Mouse (Mus musculus) forebrain, embryonic 14.5 days (tissue): ENCODE data around the gene Dhx9. TPM values are rescaled to one million over a fixed set of nuclear protein-coding genes. Genes with fewer than 3 reads are reported as not detected.
"Not testable (repeated sequence)": the region's sequence is repeated elsewhere in the genome, so short reads cannot be mapped to it uniquely, and the experiment has no call there.

Experiments
- ATAC-seq: fragments of 200-750 bp; cut with Nextera tagmentation; 2 replicates; pipeline ENCODE4 v1.8.0; 2017; ENCODE audit warnings: mild to moderate bottlenecking, moderate library complexity
- DNase-seq: peaks from one replicate; pipeline ENCODE4 v3.0.0-alpha.2; 2015; ENCODE audit warnings: low spot score
- H3K27ac ChIP-seq: fragments of 300-500 bp; sonication (generic); 2 replicates; pipeline ENCODE4 v1.5.1; 2014; ENCODE audit warnings: low read depth, mild to moderate bottlenecking, control low read depth, low read length, moderate library complexity
- H3K27me3 ChIP-seq: fragments of 300-500 bp; sonication (generic); replicated peaks from 2 replicates; pipeline ENCODE4 v1.6.1; 2014; ENCODE audit warnings: low read length, control low read depth, mixed read lengths; ENCODE audit not compliant: control insufficient read depth, insufficient read depth
- H3K36me3 ChIP-seq: fragments of 300-500 bp; sonication (generic); 2 replicates; pipeline ENCODE4 v1.6.1; 2014; ENCODE audit warnings: low read length, control low read depth; ENCODE audit not compliant: control insufficient read depth, insufficient read depth
- H3K4me1 ChIP-seq: fragments of 300-500 bp; sonication (generic); 2 replicates; pipeline ENCODE4 v1.6.1; 2014; ENCODE audit warnings: antibody characterized with exemption, low read length, control low read depth; ENCODE audit not compliant: control insufficient read depth, insufficient read depth
- H3K4me2 ChIP-seq: fragments of 300-500 bp; sonication (generic); 2 replicates; pipeline ENCODE4 v1.6.1; 2014; ENCODE audit warnings: mild to moderate bottlenecking, control low read depth, low read length
- H3K4me3 ChIP-seq: fragments of 300-500 bp; sonication (generic); 2 replicates; pipeline ENCODE4 v1.5.1; 2014; ENCODE audit warnings: low read depth, low read length, control low read depth
- H3K9ac ChIP-seq: fragments of 300-500 bp; sonication (generic); 2 replicates; pipeline ENCODE4 v1.6.1; 2014; ENCODE audit warnings: mild to moderate bottlenecking, low read length, control low read depth, moderate library complexity
- H3K9me3 ChIP-seq: fragments of 300-500 bp; sonication (generic); replicated peaks from 2 replicates; pipeline ENCODE4 v1.6.1; 2016; ENCODE audit warnings: low read length, control low read depth, mixed read lengths; ENCODE audit not compliant: control insufficient read depth
- WGBS: fragments of 180-500 bp; shearing (Covaris S2); extraction: QIAGEN DNeasy Blood & Tissue Kit; methylation state at CpG from one replicate; pipeline ENCODE4 v1.1.7; 2014; 5-methylcytosine and 5-hydroxymethylcytosine counted together
- polyA plus RNA-seq: library from polyadenylated mRNA; unstranded; fragments of >200 nt; fragmentation: Nextera tagmentation; extraction: Ambion mirVana; gene quantifications from 2 replicates; pipeline ENCODE4 v1.2.1, GENCODE M21; 2014

The Dhx9 gene
- polyA plus RNA-seq, 1 experiment from 2014 or later = 32.9 TPM

DNA sequence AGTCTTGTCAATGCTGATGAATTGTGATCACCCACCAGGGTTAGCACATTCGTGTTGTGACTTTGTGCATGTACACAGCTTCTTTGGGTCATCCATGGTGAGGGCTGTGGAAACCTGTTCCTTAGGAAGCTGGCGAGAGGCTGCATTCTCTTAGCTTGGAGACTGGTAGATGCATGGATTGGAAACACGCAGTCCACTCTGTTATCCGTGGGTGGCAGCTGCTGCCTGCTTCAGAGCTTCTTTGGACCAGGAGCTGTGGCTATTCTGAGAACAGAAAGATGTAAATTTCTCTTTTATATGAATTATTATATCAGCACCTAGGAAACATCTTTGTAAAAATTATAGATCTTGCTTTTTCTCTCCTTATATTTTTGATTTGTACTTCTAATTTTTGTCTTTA, 46.7 kb downstream of the Dhx9 start:
- Histone ChIP-seq H3K4me3 (no peak overlapping the region), H3K27me3 (no peaks in the 10 kb centered on the region), H3K36me3 (no peaks in the 10 kb centered on the region), H3K27ac (no peak overlapping the region), H3K4me1 (no peaks in the 10 kb centered on the region), H3K9me3 (no peaks in the 10 kb centered on the region), H3K4me2 (no peak overlapping the region), H3K9ac (no peak overlapping the region)
- no peak for DNase-seq
- WGBS = 84% methylated on average over 4 of the region's 4 CpGs
- ATAC-seq = no peak

DNA sequence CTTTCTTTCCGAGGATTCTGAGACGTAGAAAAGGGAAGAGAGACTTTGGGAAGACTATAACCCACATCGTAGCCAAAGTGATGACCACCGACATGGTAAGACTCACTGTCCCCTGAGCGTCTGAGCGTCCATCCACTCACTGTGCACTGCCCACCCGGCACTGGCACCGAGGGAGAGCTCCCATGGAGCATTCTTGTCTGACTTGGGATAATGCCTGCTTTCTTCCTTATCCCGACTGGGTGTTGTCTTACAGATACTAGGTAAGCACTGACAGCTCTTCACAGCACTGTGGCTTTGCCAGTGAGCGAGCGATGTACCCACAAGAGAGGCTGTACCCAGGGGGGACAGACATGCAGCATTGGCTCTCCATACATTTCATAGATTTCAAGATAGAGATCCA, 49.9 kb downstream of the Dhx9 start:
- Histone ChIP-seq H3K9me3 (no peaks in the 10 kb centered on the region), H3K4me3 (no peak overlapping the region), H3K4me2 (no peak overlapping the region), H3K9ac (no peak overlapping the region), H3K36me3 (no peaks in the 10 kb centered on the region), H3K4me1 (no peaks in the 10 kb centered on the region), H3K27ac (no peak overlapping the region), H3K27me3 (no peaks in the 10 kb centered on the region)
- WGBS = 87% methylated on average over 11 of the region's 11 CpGs
- DNase-seq (no peak), ATAC-seq (no peak)

DNA sequence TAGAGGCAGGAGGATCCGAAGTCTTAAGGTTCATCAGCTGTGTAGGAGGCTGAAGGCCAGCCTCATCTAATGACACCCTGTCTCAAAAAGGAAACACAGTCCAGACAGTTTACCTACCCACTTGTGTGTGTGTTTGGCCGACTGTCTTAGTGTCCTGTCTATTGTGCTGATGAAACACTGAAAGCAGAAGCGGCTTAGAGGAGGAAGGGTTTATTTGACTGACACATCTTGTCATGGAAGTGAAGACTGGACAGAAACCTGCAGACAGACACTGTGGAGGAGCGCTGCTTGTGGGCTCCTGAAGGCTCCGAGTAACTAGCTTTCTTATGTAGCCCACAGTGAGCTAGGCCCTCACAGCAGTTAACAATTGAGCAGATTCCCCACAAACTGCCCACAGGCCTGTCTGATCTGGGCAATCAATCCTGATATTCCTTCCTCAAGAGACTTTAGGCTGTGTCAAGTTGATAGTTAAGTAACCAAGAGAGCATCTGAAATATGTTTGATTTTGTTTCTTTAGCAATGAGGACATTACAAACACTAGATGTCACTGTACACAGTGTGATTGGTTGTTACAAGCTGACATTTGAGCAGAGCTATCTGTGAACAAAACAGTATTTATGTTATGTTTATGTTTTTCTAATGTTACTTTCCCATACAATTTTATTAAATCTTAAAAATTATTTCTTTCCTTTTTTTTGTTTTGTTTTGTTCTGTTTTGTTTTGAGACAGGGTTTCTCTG, 53.4 kb downstream of the Dhx9 start:
- DNase-seq (no peak), ATAC-seq (no peak)
- Histone ChIP-seq H3K9me3 (no peaks in the 10 kb centered on the region), H3K4me1 (no peaks in the 10 kb centered on the region), H3K36me3 (no peaks in the 10 kb centered on the region), H3K27ac (no peak overlapping the region), H3K4me2 (no peak overlapping the region), H3K4me3 (no peak overlapping the region), H3K27me3 (no peaks in the 10 kb centered on the region), H3K9ac (no peak overlapping the region)
- 86% methylated on average over 5 of the region's 5 CpGs for WGBS

DNA sequence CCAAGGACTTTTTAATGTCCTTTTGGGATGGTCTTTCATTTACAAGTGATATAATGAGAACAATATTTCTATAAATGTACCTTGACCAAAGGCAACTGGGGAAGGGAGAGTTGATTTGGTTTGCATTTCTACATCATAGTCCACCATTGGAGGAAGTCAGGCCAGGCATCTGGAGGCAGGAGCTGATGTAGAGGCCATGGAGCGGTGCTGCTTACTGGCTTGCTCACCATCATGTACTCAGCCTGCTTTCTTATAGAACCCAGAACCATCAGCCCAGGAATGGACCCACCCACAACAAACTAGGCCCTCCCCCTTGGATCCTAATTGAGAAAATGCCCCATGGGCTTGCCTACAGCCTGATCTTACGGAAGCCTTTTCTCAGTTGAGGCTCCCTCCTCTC, 55.1 kb downstream of the Dhx9 start:
- H3K9ac ChIP-seq = no peak overlapping the region
- no peak overlapping the region for H3K4me3 ChIP-seq
- no peaks in the 10 kb centered on the region for H3K9me3 ChIP-seq
- no peak overlapping the region for H3K27ac ChIP-seq
- H3K27me3 ChIP-seq = no peaks in the 10 kb centered on the region
- 76% methylated on average over 2 of the region's 2 CpGs for WGBS
- DNase-seq (no peak), ATAC-seq (no peak)
- no peak overlapping the region for H3K4me2 ChIP-seq
- H3K4me1 ChIP-seq = no peaks in the 10 kb centered on the region
- H3K36me3 ChIP-seq = no peaks in the 10 kb centered on the region

DNA sequence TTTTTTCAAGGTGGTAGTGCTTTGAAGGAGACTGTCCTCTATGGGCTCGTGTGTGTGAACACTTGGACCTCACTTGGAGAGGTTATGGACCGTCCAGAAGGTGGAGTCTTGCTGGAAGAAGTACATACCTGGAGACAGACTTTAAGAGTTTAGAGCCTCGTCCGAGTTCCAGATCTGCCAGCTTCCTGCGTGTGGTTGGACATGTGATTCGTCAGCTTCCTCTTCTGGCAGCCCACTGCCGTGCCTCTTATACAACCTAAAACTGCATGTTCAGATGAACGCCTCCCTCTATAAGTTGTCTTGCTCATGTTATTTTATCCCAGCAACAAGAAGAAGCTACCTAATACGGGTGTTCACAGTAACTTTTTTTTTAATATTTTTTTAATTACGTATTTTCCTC, 55.8 kb downstream of the Dhx9 start:
- 88% methylated on average over 10 of the region's 10 CpGs for WGBS
- Histone ChIP-seq H3K4me1 (no peaks in the 10 kb centered on the region), H3K9me3 (no peaks in the 10 kb centered on the region), H3K36me3 (no peaks in the 10 kb centered on the region), H3K27ac (no peak overlapping the region), H3K4me2 (no peak overlapping the region), H3K9ac (no peak overlapping the region), H3K4me3 (no peak overlapping the region), H3K27me3 (no peaks in the 10 kb centered on the region)
- ATAC-seq = no peak
- no peak for DNase-seq

DNA sequence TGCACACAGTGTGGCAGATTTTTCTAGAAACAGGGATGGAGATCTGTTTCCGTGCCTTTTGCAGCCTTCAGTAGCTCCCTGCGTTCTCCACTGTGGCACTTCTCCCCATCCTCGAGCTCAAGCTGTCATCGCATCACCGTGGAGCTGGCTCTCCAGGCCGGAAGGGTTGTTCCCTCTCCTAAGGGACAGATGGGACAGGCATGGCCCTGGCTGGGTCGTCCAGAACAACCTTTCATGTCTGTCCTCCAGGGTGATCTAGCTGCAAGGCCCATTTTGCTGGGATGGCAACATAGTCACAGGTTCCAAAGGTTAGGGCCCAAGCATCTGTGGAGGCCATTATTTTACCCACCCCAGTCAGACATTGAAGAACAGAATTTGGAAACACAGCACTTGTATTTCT, 56.3 kb downstream of the Dhx9 start:
- no peak overlapping the region for H3K4me3 ChIP-seq
- H3K4me1 ChIP-seq = no peaks in the 10 kb centered on the region
- no peak for ATAC-seq
- H3K9me3 ChIP-seq = no peaks in the 10 kb centered on the region
- H3K27me3 ChIP-seq = no peaks in the 10 kb centered on the region
- no peak overlapping the region for H3K4me2 ChIP-seq
- H3K27ac ChIP-seq = no peak overlapping the region
- DNase-seq = no peak
- H3K36me3 ChIP-seq = no peaks in the 10 kb centered on the region
- WGBS = 85% methylated on average over 7 of the region's 7 CpGs
- H3K9ac ChIP-seq = no peak overlapping the region

DNA sequence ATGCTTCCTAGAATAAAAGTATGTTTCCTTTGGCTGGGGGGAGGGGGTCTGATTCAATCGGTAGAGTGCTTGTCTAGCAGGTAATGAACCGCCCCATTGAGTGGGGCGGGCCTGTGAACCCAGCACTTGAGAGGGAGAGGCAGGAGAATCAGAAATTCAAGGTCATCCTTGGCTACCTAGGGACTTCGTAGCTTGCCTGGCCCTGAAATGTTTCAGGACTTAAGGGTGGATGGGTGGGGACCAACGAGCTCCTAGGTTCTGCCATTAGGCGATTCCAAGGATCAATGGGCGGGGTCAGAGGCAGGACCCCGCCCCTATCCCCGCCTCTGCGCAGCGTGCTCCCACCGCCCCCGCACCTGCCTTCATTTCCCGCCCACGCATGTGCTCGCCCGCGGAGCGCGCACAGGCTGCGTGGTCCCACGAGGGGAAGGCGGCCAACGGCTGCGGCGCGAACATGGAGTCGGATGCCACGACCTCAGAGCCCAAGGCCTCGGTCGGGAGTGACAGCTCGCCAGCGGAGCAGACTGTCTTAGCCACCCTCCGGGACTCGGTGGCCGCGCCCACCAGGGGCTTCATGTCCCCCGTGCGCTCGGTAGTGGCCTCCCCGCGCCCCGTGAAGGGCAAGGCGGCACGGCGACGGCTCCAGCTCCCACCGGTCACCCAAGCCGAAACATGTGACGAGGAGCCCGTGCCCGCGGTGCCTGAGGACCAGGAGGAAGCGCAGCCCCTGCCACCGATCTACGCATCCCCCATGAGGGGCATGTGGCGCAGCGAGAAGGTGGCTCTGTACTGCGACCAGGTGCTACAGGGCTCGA, 62.5 kb downstream of the Dhx9 start, which contains the start of gene Shcbp1l:
Gene Shcbp1l, plus strand, starts transcription at position 393 of the 815 bp plus-strand sequence.
- DNase-seq (peak; percentile 81), ATAC-seq (peak; percentile 89)
- Histone ChIP-seq H3K4me3 (peak within 1 kb of the TSS; percentile 49), H3K4me1 (peaks cover 5% of the 10 kb centered on the region; the same call in 1 of the 2 replicates), H3K4me2 (peak within 1 kb of the TSS; percentile 93), H3K9ac (peak within 1 kb of the TSS; percentile 62), H3K27ac (no peak within 1 kb of the TSS), H3K27me3 (no peaks in the 10 kb centered on the region), H3K36me3 (no peaks in the 10 kb centered on the region), H3K9me3 (no peaks in the 10 kb centered on the region)
- 2% methylated on average over 53 of the region's 60 CpGs for WGBS

DNA sequence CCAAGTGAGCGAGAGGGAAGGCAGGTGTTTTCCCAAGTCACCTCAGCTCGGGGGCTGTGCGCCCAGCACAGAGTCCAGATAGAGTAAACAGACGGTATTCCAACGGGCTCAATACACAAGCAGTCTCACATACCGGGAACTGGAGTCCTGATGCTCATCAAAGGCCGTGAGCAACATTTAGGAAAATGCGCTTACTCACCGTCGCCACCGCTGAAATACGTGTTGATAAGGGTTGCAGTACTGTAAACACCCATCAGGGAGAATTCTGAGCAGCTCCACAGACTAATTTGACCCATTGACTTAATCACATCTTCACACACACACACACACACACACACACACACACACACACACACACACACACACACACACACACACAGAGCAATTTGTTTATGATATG, 63.2 kb downstream of the Dhx9 start:
- Histone ChIP-seq H3K9me3 (no peaks in the 10 kb centered on the region), H3K4me3 (peak overlapping the region; percentile 49), H3K27ac (no peak overlapping the region), H3K36me3 (no peaks in the 10 kb centered on the region), H3K9ac (no peak overlapping the region), H3K27me3 (no peaks in the 10 kb centered on the region), H3K4me1 (peaks cover 5% of the 10 kb centered on the region; the same call in 1 of the 2 replicates), H3K4me2 (peak overlapping the region; percentile 93)
- ATAC-seq = peak; percentile 22
- DNase-seq = peak; percentile 43
- WGBS = 30% methylated on average over 12 of the region's 12 CpGs

DNA sequence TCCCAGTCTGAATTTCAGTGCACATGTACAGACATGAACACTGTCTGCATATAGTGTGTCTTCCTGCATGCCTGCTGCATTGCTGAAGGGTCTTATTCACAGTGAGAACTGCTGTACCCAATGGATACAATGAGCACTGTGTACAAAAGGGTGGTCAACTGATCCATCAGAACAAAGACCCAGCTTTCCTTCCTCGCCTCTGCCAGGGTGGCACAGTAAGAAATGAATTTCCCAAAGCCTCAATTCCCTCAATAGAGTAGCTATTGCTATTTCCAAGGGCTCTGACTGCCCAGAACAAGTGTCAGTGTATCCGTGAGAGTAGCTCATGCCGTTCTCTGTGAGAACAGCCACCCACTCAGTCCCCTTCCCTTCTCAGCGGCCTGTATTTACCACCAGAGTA, 69.7 kb downstream of the Dhx9 start:
- not testable (repeated sequence) for H3K27ac ChIP-seq, H3K9ac ChIP-seq, H3K4me1 ChIP-seq, H3K4me3 ChIP-seq, ATAC-seq, H3K4me2 ChIP-seq, H3K9me3 ChIP-seq, H3K27me3 ChIP-seq, DNase-seq, H3K36me3 ChIP-seq
- 51% methylated on average over 4 of the region's 4 CpGs for WGBS
